Mouse (Mus musculus): ENCODE measurements around the gene Cachd1. TPM values are rescaled to one million over a fixed set of nuclear protein-coding genes. Genes with fewer than 3 reads are reported as not detected.

Gene Cachd1
- polyA plus RNA-seq, 1 experiment from 2014 or later = 24.5 TPM

- WGBS = 83% methylated on average over 7 of the region's 7 CpGs
- DNase-seq (ENCODE audit: low spot score) = no peak
- no peak overlapping the region for H3K27ac ChIP-seq (replicated peaks)
- H3K36me3 ChIP-seq (replicated peaks) = no peaks in the 10 kb centered on the region; the same call in 1 of the 2 replicates
- H3K4me3 ChIP-seq = no peak overlapping the region
- H3K27me3 ChIP-seq (replicated peaks; ENCODE audit: low read depth, poor library complexity, severe bottlenecking) = no peaks in the 10 kb centered on the region
- peaks cover 35% of the 10 kb centered on the region for H3K4me1 ChIP-seq
- H3K9me3 ChIP-seq = no peaks in the 10 kb centered on the region
These were observed 74.5 kb downstream of the Cachd1 start for GRCm38 (mm10) chr4:100850846-100851495.

- no peaks in the 10 kb centered on the region for H3K27me3 ChIP-seq (replicated peaks; ENCODE audit: low read depth, poor library complexity, severe bottlenecking)
- no peak overlapping the region for H3K4me3 ChIP-seq
- no peak for DNase-seq (ENCODE audit: low spot score)
- H3K4me1 ChIP-seq = peaks cover 49% of the 10 kb centered on the region
- no peak overlapping the region for H3K27ac ChIP-seq (replicated peaks)
- H3K36me3 ChIP-seq (replicated peaks) = no peaks in the 10 kb centered on the region
- H3K9me3 ChIP-seq = no peaks in the 10 kb centered on the region
- 71% methylated on average over 3 of the region's 3 CpGs for WGBS
These were observed 76.0 kb downstream of the Cachd1 start for GRCm38 (mm10) chr4:100852448-100852847.

GRCm38 (mm10) chr4:100853426-100853825 lies 77.0 kb downstream of the Cachd1 start:
- no peak for DNase-seq (ENCODE audit: low spot score)
- no peak overlapping the region for H3K27ac ChIP-seq (replicated peaks)
- H3K4me3 ChIP-seq = no peak overlapping the region
- no peaks in the 10 kb centered on the region for H3K27me3 ChIP-seq (replicated peaks; ENCODE audit: low read depth, poor library complexity, severe bottlenecking)
- peaks cover 52% of the 10 kb centered on the region for H3K4me1 ChIP-seq
- 83% methylated on average over 1 of the region's 1 CpGs for WGBS
- no peaks in the 10 kb centered on the region for H3K9me3 ChIP-seq
- no peaks in the 10 kb centered on the region for H3K36me3 ChIP-seq (replicated peaks)

GRCm38 (mm10) chr4:100855373-100855772 lies 78.9 kb downstream of the Cachd1 start:
- no peaks in the 10 kb centered on the region for H3K27me3 ChIP-seq (replicated peaks; ENCODE audit: low read depth, poor library complexity, severe bottlenecking)
- H3K4me3 ChIP-seq = no peak overlapping the region
- H3K27ac ChIP-seq (replicated peaks) = no peak overlapping the region
- 82% methylated on average over 4 of the region's 4 CpGs for WGBS
- peaks cover 52% of the 10 kb centered on the region for H3K4me1 ChIP-seq
- no peak for DNase-seq (ENCODE audit: low spot score)
- H3K36me3 ChIP-seq (replicated peaks) = no peaks in the 10 kb centered on the region
- no peaks in the 10 kb centered on the region for H3K9me3 ChIP-seq

- H3K27me3 ChIP-seq (replicated peaks; ENCODE audit: low read depth, poor library complexity, severe bottlenecking) = no peaks in the 10 kb centered on the region
- H3K36me3 ChIP-seq (replicated peaks) = no peaks in the 10 kb centered on the region
- no peak overlapping the region for H3K27ac ChIP-seq (replicated peaks)
- 78% methylated on average over 3 of the region's 3 CpGs for WGBS
- no peak for DNase-seq (ENCODE audit: low spot score)
- peaks cover 50% of the 10 kb centered on the region for H3K4me1 ChIP-seq
- no peaks in the 10 kb centered on the region for H3K9me3 ChIP-seq
- no peak overlapping the region for H3K4me3 ChIP-seq
These were observed 81.0 kb downstream of the Cachd1 start for GRCm38 (mm10) chr4:100857411-100857869.

DNA sequence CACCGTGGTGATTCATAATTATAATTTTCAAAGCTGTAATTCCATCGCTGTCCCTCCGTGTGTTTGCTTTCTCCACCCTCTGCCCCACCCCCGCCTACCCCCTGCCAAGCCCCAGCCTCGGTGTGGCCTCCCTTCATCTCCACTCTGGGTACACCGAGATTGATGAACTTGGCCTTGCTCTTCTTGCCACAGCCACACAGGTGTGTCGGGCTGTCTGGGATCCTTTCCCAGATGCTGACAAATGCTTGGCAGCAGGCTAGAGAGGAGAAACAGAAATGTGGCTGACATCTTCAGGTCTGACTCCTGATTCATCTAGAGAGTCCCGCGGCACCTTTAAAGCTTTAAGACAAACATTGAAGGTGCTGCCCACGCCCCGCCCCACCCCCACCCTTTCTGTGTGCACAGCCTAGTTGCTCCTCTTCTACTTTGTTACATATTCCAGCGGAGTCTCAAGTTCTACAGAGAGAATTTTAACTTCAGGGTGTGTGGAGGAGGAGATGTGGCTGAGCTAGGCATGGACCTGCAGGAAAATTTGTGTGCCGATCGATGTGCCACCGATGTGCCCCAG lies 87.5 kb downstream of the Cachd1 start:
- Histone ChIP-seq H3K27ac (replicated peaks) (no peak overlapping the region; the same call in 1 of the 2 replicates), H3K27me3 (replicated peaks; ENCODE audit: low read depth, poor library complexity, severe bottlenecking) (no peaks in the 10 kb centered on the region), H3K4me1 (peaks cover 53% of the 10 kb centered on the region), H3K9me3 (no peaks in the 10 kb centered on the region), H3K36me3 (replicated peaks) (peaks cover 8% of the 10 kb centered on the region), H3K4me3 (no peak overlapping the region)
- DNase-seq (ENCODE audit: low spot score) = no peak
- WGBS = 61% methylated on average over 15 of the region's 15 CpGs

DNA sequence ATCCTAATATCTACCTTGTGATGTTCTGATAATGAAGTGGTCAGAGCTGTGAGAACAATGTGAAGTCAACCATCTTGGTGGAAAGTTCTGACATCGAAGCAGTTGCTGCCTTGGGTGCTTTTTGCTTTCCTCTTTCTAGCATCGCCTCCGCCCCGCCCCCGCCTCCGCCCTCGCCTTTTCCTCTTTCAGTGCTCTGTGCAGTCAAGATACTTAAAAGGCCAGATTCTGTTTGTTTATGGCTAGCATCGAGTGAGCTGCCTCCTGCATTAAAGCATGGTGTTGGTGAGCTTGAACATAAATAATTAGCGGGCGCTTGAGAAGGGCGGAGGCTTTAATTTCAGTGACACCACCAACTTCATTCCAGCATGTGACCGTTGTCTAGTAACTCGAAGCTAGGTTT lies 88.9 kb downstream of the Cachd1 start:
- no peak for DNase-seq (ENCODE audit: low spot score)
- H3K36me3 ChIP-seq (replicated peaks) = peaks cover 8% of the 10 kb centered on the region
- 50% methylated on average over 13 of the region's 13 CpGs for WGBS
- peaks cover 53% of the 10 kb centered on the region for H3K4me1 ChIP-seq
- no peaks in the 10 kb centered on the region for H3K27me3 ChIP-seq (replicated peaks; ENCODE audit: low read depth, poor library complexity, severe bottlenecking)
- H3K4me3 ChIP-seq = no peak overlapping the region
- no peak overlapping the region for H3K27ac ChIP-seq (replicated peaks)
- no peaks in the 10 kb centered on the region for H3K9me3 ChIP-seq

DNA sequence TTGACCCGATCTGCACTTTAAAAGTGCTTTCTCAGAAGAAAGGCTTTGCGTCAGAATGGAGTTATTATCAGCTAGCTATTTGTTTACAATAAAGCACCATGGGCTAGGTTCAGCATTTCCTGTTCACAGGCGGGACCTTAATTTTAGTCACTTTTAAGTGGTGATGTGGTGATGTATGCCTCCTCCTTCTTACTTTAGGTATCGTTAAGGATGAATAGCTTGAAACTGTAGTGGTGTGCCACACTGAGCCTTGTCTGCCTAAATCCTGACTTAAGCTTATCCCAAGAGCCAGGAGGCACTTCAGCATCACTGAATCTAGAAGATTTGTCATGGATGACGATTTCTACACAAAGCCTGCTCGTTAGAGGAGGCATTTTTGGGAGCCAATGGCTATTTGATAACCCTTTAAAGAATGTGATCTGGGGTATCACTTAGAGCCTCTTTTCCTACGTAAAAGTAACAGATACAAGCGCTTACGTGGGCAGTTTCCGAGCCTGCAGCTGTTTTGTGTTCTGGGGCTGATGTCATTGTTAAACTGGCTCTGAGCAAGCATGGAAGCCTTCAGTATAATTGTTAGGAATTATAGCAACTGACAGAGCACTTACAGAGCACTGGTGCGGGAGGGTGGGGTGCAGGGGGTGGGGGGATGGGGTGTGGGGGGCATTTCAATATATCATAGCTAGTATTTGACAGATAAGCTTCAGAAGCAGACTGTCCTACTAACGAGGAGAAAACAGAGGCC lies 89.7 kb downstream of the Cachd1 start:
- no peaks in the 10 kb centered on the region for H3K9me3 ChIP-seq
- WGBS = 39% methylated on average over 12 of the region's 12 CpGs
- peaks cover 49% of the 10 kb centered on the region for H3K4me1 ChIP-seq
- no peak overlapping the region for H3K4me3 ChIP-seq
- H3K36me3 ChIP-seq (replicated peaks) = peaks cover 8% of the 10 kb centered on the region
- H3K27me3 ChIP-seq (replicated peaks; ENCODE audit: low read depth, poor library complexity, severe bottlenecking) = no peaks in the 10 kb centered on the region
- DNase-seq (ENCODE audit: low spot score) = peak; percentile 31
- H3K27ac ChIP-seq (replicated peaks) = no peak overlapping the region

DNA sequence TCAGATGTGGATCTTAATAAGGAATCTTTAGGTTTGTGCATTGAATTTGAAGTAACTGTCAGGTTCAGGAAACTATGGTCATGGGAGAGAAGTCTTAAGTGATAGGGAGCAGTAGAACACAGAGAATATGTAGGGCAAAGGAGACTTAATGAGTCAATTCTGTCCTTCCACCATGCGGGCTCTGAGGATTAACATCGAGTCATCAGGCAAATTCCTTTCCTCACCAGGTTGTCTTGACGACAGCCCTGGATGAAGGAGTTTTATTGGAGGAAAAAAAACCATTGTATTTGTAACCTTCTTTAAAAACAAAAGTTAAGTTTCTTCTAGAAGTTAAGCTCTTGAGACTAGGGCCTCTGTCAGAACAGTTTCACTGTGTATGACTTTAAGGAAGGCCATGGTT lies 100.9 kb downstream of the Cachd1 start:
- Histone ChIP-seq H3K4me1 (0 out of 2 replicates have a peak, but pooled peaks cover 3% of the 10 kb centered on the region), H3K27me3 (replicated peaks; ENCODE audit: low read depth, poor library complexity, severe bottlenecking) (no peaks in the 10 kb centered on the region), H3K4me3 (no peak overlapping the region), H3K36me3 (replicated peaks) (0 out of 2 replicates have a peak, but pooled peaks cover 3% of the 10 kb centered on the region), H3K27ac (replicated peaks) (no peak overlapping the region), H3K9me3 (no peaks in the 10 kb centered on the region)
- WGBS = 57% methylated on average over 3 of the region's 3 CpGs
- no peak for DNase-seq (ENCODE audit: low spot score)

GRCm38 (mm10) chr4:100879414-100879813 lies 102.9 kb downstream of the Cachd1 start:
- Histone ChIP-seq H3K27ac (replicated peaks) (no peak overlapping the region), H3K4me1 (0 out of 2 replicates have a peak, but pooled peaks cover 3% of the 10 kb centered on the region), H3K36me3 (replicated peaks) (peaks cover 8% of the 10 kb centered on the region), H3K9me3 (no peaks in the 10 kb centered on the region), H3K27me3 (replicated peaks; ENCODE audit: low read depth, poor library complexity, severe bottlenecking) (no peaks in the 10 kb centered on the region), H3K4me3 (no peak overlapping the region)
- DNase-seq (ENCODE audit: low spot score) = no peak
- WGBS = 87% methylated on average over 8 of the region's 8 CpGs

DNA sequence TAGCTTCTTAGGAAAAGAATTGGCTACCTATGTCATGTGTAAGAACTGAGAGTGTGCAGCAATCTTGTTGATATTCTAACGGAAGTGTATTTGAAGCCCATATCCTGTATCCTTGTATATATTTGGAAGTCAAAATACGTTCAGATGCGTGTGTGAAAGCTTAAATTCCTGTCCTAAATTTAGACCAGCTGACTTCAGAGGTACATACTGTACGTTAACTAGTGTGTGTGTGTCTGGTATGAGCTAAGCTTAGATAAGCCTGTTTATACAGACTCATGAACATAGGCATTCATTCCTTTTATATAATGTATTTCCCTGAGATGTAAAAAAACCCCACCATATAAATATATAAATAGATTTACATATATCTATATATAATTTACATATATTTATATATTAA lies 103.6 kb downstream of the Cachd1 start:
- Histone ChIP-seq H3K36me3 (replicated peaks) (peaks cover 8% of the 10 kb centered on the region), H3K4me1 (peaks cover 7% of the 10 kb centered on the region), H3K9me3 (no peaks in the 10 kb centered on the region), H3K27me3 (replicated peaks; ENCODE audit: low read depth, poor library complexity, severe bottlenecking) (no peaks in the 10 kb centered on the region), H3K4me3 (no peak overlapping the region), H3K27ac (replicated peaks) (no peak overlapping the region)
- DNase-seq (ENCODE audit: low spot score) = no peak
- 80% methylated on average over 4 of the region's 4 CpGs for WGBS

DNA sequence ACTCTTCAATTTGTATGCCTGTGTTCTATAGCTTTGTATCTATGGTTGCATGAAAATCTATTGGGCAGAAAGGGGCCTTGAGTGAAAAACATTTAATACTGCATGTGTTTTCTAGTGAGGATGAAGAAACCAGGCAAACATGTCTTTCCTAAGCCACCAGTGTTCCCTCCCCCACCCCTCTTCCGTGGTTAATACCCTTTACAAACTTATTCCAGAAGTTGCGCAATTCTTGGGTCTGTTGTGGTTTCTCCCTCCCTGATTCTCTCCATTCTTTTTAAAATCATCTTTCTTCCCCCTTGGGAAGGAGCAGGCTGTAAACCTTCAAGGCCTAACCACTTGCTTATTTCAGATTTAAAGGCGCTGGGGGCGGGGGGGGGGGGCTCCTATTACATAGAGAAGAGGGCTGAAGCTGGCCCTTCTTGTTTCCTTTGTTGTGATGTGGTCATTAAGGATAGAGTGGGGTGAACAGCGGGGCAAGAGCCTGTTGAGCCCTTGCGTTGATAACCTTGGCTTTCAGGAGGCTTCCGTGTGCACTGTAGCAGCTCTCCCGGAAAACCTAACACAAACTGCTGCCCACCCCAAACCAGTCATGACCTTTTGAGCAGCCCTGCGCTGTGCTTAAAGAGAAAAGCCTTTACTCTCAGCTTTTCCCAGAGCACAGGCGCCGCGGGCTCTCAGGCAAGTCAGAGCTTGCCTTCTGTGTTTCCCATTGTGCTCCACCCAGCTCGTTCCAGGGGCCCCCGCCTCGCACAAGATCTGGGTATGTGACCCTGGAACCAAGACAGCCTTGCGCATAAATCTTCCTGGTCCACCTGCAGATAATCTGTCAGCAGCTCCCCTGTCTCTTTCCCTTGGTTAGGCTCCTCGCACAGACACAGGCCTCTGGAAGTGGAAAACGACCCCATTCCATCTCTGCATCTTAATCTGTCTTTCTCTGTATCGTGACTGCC lies 109.6 kb downstream of the Cachd1 start:
- Histone ChIP-seq H3K36me3 (replicated peaks) (peaks cover 5% of the 10 kb centered on the region), H3K4me3 (peak overlapping the region; percentile 34; the same call in 1 of the 2 replicates), H3K27ac (replicated peaks) (peak overlapping the region; percentile 81), H3K4me1 (peaks cover 51% of the 10 kb centered on the region), H3K27me3 (replicated peaks; ENCODE audit: low read depth, poor library complexity, severe bottlenecking) (no peaks in the 10 kb centered on the region), H3K9me3 (no peaks in the 10 kb centered on the region)
- peak; percentile 76 for DNase-seq (ENCODE audit: low spot score)
- WGBS = 22% methylated on average over 19 of the region's 19 CpGs
